Mouse (Mus musculus): Measurements from ENCODE around the gene Car3.

DNA sequence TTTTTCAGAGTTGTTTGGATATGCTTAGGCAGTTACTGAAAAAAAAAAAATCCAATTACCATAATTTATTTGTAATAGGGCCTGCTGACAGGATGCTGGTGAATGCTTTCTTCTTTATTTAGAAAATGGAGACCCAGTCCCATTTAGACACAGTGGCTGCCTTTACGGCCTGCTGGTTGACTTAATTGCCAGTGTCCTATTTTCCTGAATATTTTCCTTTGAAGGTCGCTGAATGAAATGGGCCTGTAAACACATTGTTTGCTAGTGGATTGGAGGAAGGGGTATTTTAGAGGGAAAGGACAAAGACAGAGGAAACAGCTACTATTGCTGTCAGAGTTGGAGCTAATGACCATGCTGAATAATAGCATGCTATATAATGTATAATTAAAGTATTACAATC lies 25.2 kb downstream of the Car3 start:
- TF ChIP-seq CTCF (IDR thresholded peaks at IDR 0.05; ENCODE audit: low read depth, low read length) (no peak), POLR2A (IDR thresholded peaks at IDR 0.05; ENCODE audit: extremely low read depth, insufficient read depth, low read length) (no peak)

Data from liver, adult 2 months (tissue).